Comparison of ENCODE assay signal across 7 mouse cellular contexts in genomic region chr13:86046254-86046951, GRCm38 (mm10). TPM values are rescaled to one million over a fixed set of nuclear protein-coding genes. Genes with fewer than 3 reads are reported as not detected.
DNase-seq lines count a peak whose midpoint lies in the region; ATAC-seq lines count a peak whose summit lies in the region.

Cox7c (minus strand) TSS chr13:86046904.

- H3K4me3 ChIP-seq in embryonic facial prominence, embryonic 12.5 days, result peak within 1 kb of the TSS; percentile 97
- peak within 1 kb of the TSS; percentile 79 for H3K4me3 ChIP-seq in limb, embryonic 11.5 days (ENCODE audit: low read depth, low read length)
- peak within 1 kb of the TSS; percentile 86 for H3K4me3 ChIP-seq in midbrain, embryonic 14.5 days (replicated peaks; ENCODE audit: low read depth, low read length)

- DNase-seq in adrenal gland, postnatal 25 days, result peak; percentile 76
- peak; percentile 99 for DNase-seq in heart, adult 11 months
- DNase-seq in kidney, adult 18-20 months, result peak; percentile 86
- DNase-seq in limb, embryonic 11.5 days (ENCODE audit: low spot score), result peak; percentile 85
- DNase-seq in midbrain, embryonic 14.5 days, result peak; percentile 96
- peak; percentile 69 to 74 for DNase-seq in spleen, adult 18-20 months

- WGBS in embryonic facial prominence, embryonic 12.5 days, result under 1% methylated on average over 51 of the region's 51 CpGs
- under 1% methylated on average over 47 of the region's 51 CpGs for WGBS in limb, embryonic 11.5 days
- WGBS in midbrain, embryonic 14.5 days, result under 1% methylated on average over 50 of the region's 51 CpGs

- peak; percentile 97 for ATAC-seq in embryonic facial prominence, embryonic 12.5 days (ENCODE audit: insufficient number of reproducible peaks, insufficient read depth, low FRiP score, low TSS enrichment)
- ATAC-seq in limb, embryonic 11.5 days (ENCODE audit: insufficient number of reproducible peaks, low FRiP score, low TSS enrichment, low read depth), result peak; percentile 95
- peak; percentile 96 for ATAC-seq in midbrain, embryonic 14.5 days (ENCODE audit: low FRiP score, low TSS enrichment)

- H3K27me3 ChIP-seq in embryonic facial prominence, embryonic 12.5 days, result no peaks in the 10 kb centered on the region
- no peaks in the 10 kb centered on the region for H3K27me3 ChIP-seq in limb, embryonic 11.5 days (ENCODE audit: control insufficient read depth, insufficient read depth, low read length)
- no peaks in the 10 kb centered on the region for H3K27me3 ChIP-seq in midbrain, embryonic 14.5 days (ENCODE audit: control insufficient read depth, insufficient read depth, low read length)

- no peaks in the 10 kb centered on the region for H3K9me3 ChIP-seq in embryonic facial prominence, embryonic 12.5 days
- no peaks in the 10 kb centered on the region for H3K9me3 ChIP-seq in limb, embryonic 11.5 days (ENCODE audit: control insufficient read depth, low read length)
- no peaks in the 10 kb centered on the region for H3K9me3 ChIP-seq in midbrain, embryonic 14.5 days (ENCODE audit: control insufficient read depth, low read length)

- no peaks in the 10 kb centered on the region for H3K4me1 ChIP-seq in embryonic facial prominence, embryonic 12.5 days
- H3K4me1 ChIP-seq in limb, embryonic 11.5 days (ENCODE audit: control insufficient read depth, insufficient read depth, low read length), result no peaks in the 10 kb centered on the region
- 0 out of 2 replicates have a peak, but pooled peaks cover 2% of the 10 kb centered on the region for H3K4me1 ChIP-seq in midbrain, embryonic 14.5 days (ENCODE audit: control insufficient read depth, insufficient read depth, low read length)

- peak within 1 kb of the TSS; percentile 90 for H3K27ac ChIP-seq in embryonic facial prominence, embryonic 12.5 days
- peak within 1 kb of the TSS; percentile 84 for H3K27ac ChIP-seq in limb, embryonic 11.5 days (replicated peaks; ENCODE audit: low read depth, low read length)
- peak within 1 kb of the TSS; percentile 94 for H3K27ac ChIP-seq in midbrain, embryonic 14.5 days (replicated peaks; ENCODE audit: low read depth, low read length)

- peak within 1 kb of the TSS; percentile 96 for H3K9ac ChIP-seq in embryonic facial prominence, embryonic 12.5 days
- peak within 1 kb of the TSS; percentile 98 for H3K9ac ChIP-seq in limb, embryonic 11.5 days (ENCODE audit: low read length)
- H3K9ac ChIP-seq in midbrain, embryonic 14.5 days (replicated peaks; ENCODE audit: low read length), result peak within 1 kb of the TSS; percentile 94

- H3K4me2 ChIP-seq in embryonic facial prominence, embryonic 12.5 days (replicated peaks), result peak within 1 kb of the TSS; percentile 56
- peak within 1 kb of the TSS; percentile 54 for H3K4me2 ChIP-seq in limb, embryonic 11.5 days (ENCODE audit: low read depth, severe bottlenecking)
- peak within 1 kb of the TSS; percentile 59 for H3K4me2 ChIP-seq in midbrain, embryonic 14.5 days (ENCODE audit: low read length)

- peaks cover 4% of the 10 kb centered on the region for H3K36me3 ChIP-seq in embryonic facial prominence, embryonic 12.5 days
- peaks cover 2% of the 10 kb centered on the region; the same call in 1 of the 2 replicates for H3K36me3 ChIP-seq in limb, embryonic 11.5 days (ENCODE audit: control insufficient read depth, insufficient read depth, low read length)
- peaks cover 17% of the 10 kb centered on the region for H3K36me3 ChIP-seq in midbrain, embryonic 14.5 days (ENCODE audit: control insufficient read depth, insufficient read depth, low read length)

RNA-seq across cellular contexts. Expression of gene Cox7c, which starts in this region (rescaled TPM):
- total RNA-seq in adrenal gland, postnatal 25 days (2021), result 342 and 530 TPM in 2 replicates
- 627 and 631 TPM in 2 replicates for polyA plus RNA-seq in embryonic facial prominence, embryonic 12.5 days (2016; fragmentation: Nextera tagmentation; extraction: Ambion mirVana)
- polyA plus RNA-seq in limb, embryonic 11.5 days (2014; fragmentation: Nextera tagmentation; extraction: Ambion mirVana), result 671 TPM in 2 replicates
- 631 and 798 TPM in 2 replicates for polyA plus RNA-seq in midbrain, embryonic 14.5 days (2014; fragmentation: Nextera tagmentation; extraction: Ambion mirVana)

Comparison
In these comparisons a context has a peak if more than half of its experiments do, and no peak if none do; other contexts are left out.
1. Peak in every context shown above with its lines: DNase-seq, ATAC-seq, H3K4me3 ChIP-seq and H3K27ac ChIP-seq.